Comparison of ENCODE assay signal across 8 mouse cellular contexts in the genomic region with DNA sequence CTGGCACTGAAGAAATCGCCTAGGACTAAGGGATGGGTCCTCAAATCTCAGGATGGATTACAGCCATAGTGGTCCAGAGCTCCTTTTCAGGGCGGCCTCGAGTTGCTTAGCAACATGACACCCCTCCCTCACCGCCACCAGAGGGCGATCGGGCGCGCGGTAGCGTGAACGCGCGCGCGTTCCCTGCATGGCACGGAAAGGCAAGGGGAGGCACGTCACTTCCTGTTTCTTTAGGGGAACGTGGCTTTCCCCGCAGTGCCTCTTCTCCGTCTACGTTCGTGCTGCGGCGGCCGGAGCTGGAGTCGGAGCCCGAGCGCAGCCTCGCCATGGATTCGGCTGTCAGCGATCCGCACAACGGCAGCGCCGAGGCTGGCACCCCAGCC. TPM values are rescaled to one million over a fixed set of nuclear protein-coding genes. Genes with fewer than 3 reads are reported as not detected.
A peak's percentile ranks its signal among the peaks of the same experiment; 100 is the strongest.
DNase-seq lines count a peak whose midpoint lies in the region; ATAC-seq lines count a peak whose summit lies in the region.

H13 (plus strand) TSS at position 206 of the 383 bp plus-strand sequence.

- H3K4me2 ChIP-seq in intestine, embryonic 14.5 days (ENCODE audit: low read length) = peak within 1 kb of the TSS; percentile 88

- H3K27ac ChIP-seq in intestine, embryonic 14.5 days (ENCODE audit: low read depth) = peak within 1 kb of the TSS; percentile 95

- H3K9ac ChIP-seq in intestine, embryonic 14.5 days (ENCODE audit: low read length) = peak within 1 kb of the TSS; percentile 96

- no peaks in the 10 kb centered on the region for H3K27me3 ChIP-seq in intestine, embryonic 14.5 days (replicated peaks; ENCODE audit: control insufficient read depth, insufficient read depth, low read length)

- ATAC-seq in intestine, embryonic 14.5 days (replicated peaks; ENCODE audit: low FRiP score, low TSS enrichment, low read depth) = peak; percentile 88

- DNase-seq in adipocyte (ENCODE audit: low spot score) = peak; percentile 93
- DNase-seq in embryo, embryonic 10 days (ENCODE audit: low spot score) = peak; percentile 98
- peak; percentile 90 for DNase-seq in gastrocnemius, postnatal 25 days
- DNase-seq in intestine, embryonic 14.5 days (ENCODE audit: low spot score) = peak; percentile 96
- DNase-seq in left cerebral cortex, postnatal 14 days (ENCODE audit: low spot score in 2 of 2) = peak; percentile 93
- DNase-seq in mesoderm, embryonic 11.5 days (ENCODE audit: low read depth, low spot score) = peak; percentile 99
- peak; percentile 87 to 88 for DNase-seq in right cerebral cortex, postnatal 36 days (ENCODE audit: low spot score in 2 of 2)
- DNase-seq in yolk sac, embryonic 10.5 days (ENCODE audit: low spot score) = peak; percentile 90

- peaks cover 19% of the 10 kb centered on the region for H3K4me1 ChIP-seq in intestine, embryonic 14.5 days (replicated peaks; ENCODE audit: control insufficient read depth, insufficient read depth, low read length)

- H3K4me3 ChIP-seq in intestine, embryonic 14.5 days (ENCODE audit: low read depth, low read length) = peak within 1 kb of the TSS; percentile 85

- under 1% methylated on average over 35 of the region's 35 CpGs for WGBS in intestine, embryonic 14.5 days

- intact Hi-C loops in left cerebral cortex, postnatal 14 days (cut with DNase I) = no loop called here

- H3K36me3 ChIP-seq in intestine, embryonic 14.5 days (ENCODE audit: control insufficient read depth, insufficient read depth, low read length) = peaks cover 12% of the 10 kb centered on the region

- H3K9me3 ChIP-seq in intestine, embryonic 14.5 days (ENCODE audit: control insufficient read depth, low read length) = no peaks in the 10 kb centered on the region

RNA-seq across cellular contexts. Expression of gene H13, which starts in this region (rescaled TPM):
- 10 to 100 TPM; 29.5 to 38.6 TPM for total RNA-seq in gastrocnemius, postnatal 25 days (2021)
- 108 and 113 TPM in 2 replicates for polyA plus RNA-seq in intestine, embryonic 14.5 days (2014; fragmentation: Nextera tagmentation; extraction: Ambion mirVana)
- total RNA-seq in left cerebral cortex, postnatal 14 days (2021) = 10 to 100 TPM; 90.8 to 90.9 TPM

Comparison
In these comparisons a context has a peak if more than half of its experiments do, and no peak if none do; other contexts are left out.
1. Peak in every context shown above with its lines: DNase-seq, ATAC-seq, H3K4me3 ChIP-seq and H3K27ac ChIP-seq.